Comparison of ENCODE assay signal across 12 mouse cellular contexts in genomic region chr3:38567946-38568595, GRCm38 (mm10).
DNase-seq lines count a peak whose midpoint lies in the region; ATAC-seq and TF ChIP-seq lines count a peak whose summit lies in the region.
"Had no signal": no experiment of that assay in that cellular context is flagged by ENCODE, and none has a peak within 500 bp of the region (broad histone marks: within the 10 kb centered on the region; RNA-seq: fewer than 3 reads in every experiment).

No protein-coding gene starts in this region.

- H3K36me3 ChIP-seq in forebrain, embryonic 13.5 days (ENCODE audit: poor library complexity, severe bottlenecking): no peaks in the 10 kb centered on the region
- H3K36me3 ChIP-seq in hindbrain, embryonic 14.5 days (replicated peaks; ENCODE audit: control insufficient read depth, insufficient read depth): no peaks in the 10 kb centered on the region
- no peaks in the 10 kb centered on the region for H3K36me3 ChIP-seq in midbrain, embryonic 15.5 days (replicated peaks)
- H3K36me3 ChIP-seq: embryonic facial prominence, embryonic 15.5 days; liver, embryonic 13.5 days had no signal

- TF ChIP-seq CTCF in brain, embryonic 14.5 days (IDR thresholded peaks at IDR 0.05; ENCODE audit: borderline replicate concordance, extremely low read depth, insufficient read depth, insufficient read length): no peak
- no peak for TF ChIP-seq CTCF in left cerebral cortex, adult 2 months (IDR thresholded peaks at IDR 0.05)

- H3K4me1 ChIP-seq in forebrain, embryonic 13.5 days: peaks cover 28% of the 10 kb centered on the region
- H3K4me1 ChIP-seq in hindbrain, embryonic 14.5 days (replicated peaks; ENCODE audit: control insufficient read depth, insufficient read depth, low read length): peaks cover 24% of the 10 kb centered on the region
- peaks cover 24% of the 10 kb centered on the region for H3K4me1 ChIP-seq in midbrain, embryonic 15.5 days
- H3K4me1 ChIP-seq: liver, embryonic 13.5 days; megakaryocyte, embryonic 14.5 days had no signal

- peak; percentile 81 for ATAC-seq in forebrain, embryonic 13.5 days
- peak; percentile 79; the same call in 1 of the 2 replicates for ATAC-seq in hindbrain, embryonic 14.5 days (ENCODE audit: low FRiP score)
- ATAC-seq in midbrain, embryonic 15.5 days (replicated peaks): peak; percentile 82
- ATAC-seq in erythroid progenitor cell, adult 5-6 weeks (replicated peaks; ENCODE audit: low FRiP score, poor library complexity, severe bottlenecking): no peak

- intact Hi-C loops in left cerebral cortex, adult 2 months (cut with DNase I): no loop called here

- DNase-seq in brain, embryonic 14.5 days (ENCODE audit: low read depth): peak; percentile 89
- DNase-seq in hindbrain, embryonic 14.5 days (ENCODE audit: low spot score): no peak
- DNase-seq in left cerebral cortex, adult 2 months (ENCODE audit: extremely low spot score in 1 of 2, low spot score in 2 of 2): no peak
- DNase-seq in kidney, adult 9 months: no peak
- DNase-seq: cerebellum, postnatal 25 days; heart, adult 2 months; liver, embryonic 13.5 days had no signal

- TF ChIP-seq POLR2A in brain, embryonic 14.5 days (IDR thresholded peaks at IDR 0.05; ENCODE audit: borderline replicate concordance, extremely low read depth, insufficient read depth, insufficient read length, poor library complexity, severe bottlenecking): no peak

- H3K9me3 ChIP-seq in forebrain, embryonic 13.5 days (replicated peaks): no peaks in the 10 kb centered on the region
- H3K9me3 ChIP-seq in hindbrain, embryonic 14.5 days (ENCODE audit: control insufficient read depth, low read length): no peaks in the 10 kb centered on the region
- no peaks in the 10 kb centered on the region for H3K9me3 ChIP-seq in midbrain, embryonic 15.5 days
- H3K9me3 ChIP-seq: embryonic facial prominence, embryonic 15.5 days; liver, embryonic 13.5 days; megakaryocyte, embryonic 14.5 days had no signal

- 22% methylated on average over 8 of the region's 8 CpGs for WGBS in forebrain, embryonic 13.5 days
- WGBS in hindbrain, embryonic 14.5 days: 23% methylated on average over 8 of the region's 8 CpGs
- WGBS in midbrain, embryonic 15.5 days: 19% methylated on average over 8 of the region's 8 CpGs

- 0 out of 2 replicates have a peak overlapping the region, but pooled peaks have one; percentile 10 for H3K4me2 ChIP-seq in forebrain, embryonic 13.5 days
- peak overlapping the region; percentile 4; the same call in 1 of the 2 replicates for H3K4me2 ChIP-seq in hindbrain, embryonic 14.5 days (replicated peaks)
- no peak overlapping the region for H3K4me2 ChIP-seq in midbrain, embryonic 15.5 days
- H3K4me2 ChIP-seq: embryonic facial prominence, embryonic 15.5 days; liver, embryonic 13.5 days had no signal

- H3K4me3 ChIP-seq in forebrain, embryonic 13.5 days: no peak overlapping the region
- H3K4me3 ChIP-seq in hindbrain, embryonic 14.5 days (replicated peaks; ENCODE audit: low read length): no peak overlapping the region
- no peak overlapping the region for H3K4me3 ChIP-seq in midbrain, embryonic 15.5 days
- no peak overlapping the region for H3K4me3 ChIP-seq in left cerebral cortex, adult 2 months
- H3K4me3 ChIP-seq: embryonic facial prominence, embryonic 15.5 days; heart, adult 2 months; liver, embryonic 13.5 days; megakaryocyte, embryonic 14.5 days had no signal

- H3K27me3 ChIP-seq in forebrain, embryonic 13.5 days: no peaks in the 10 kb centered on the region
- H3K27me3 ChIP-seq in hindbrain, embryonic 14.5 days (ENCODE audit: control insufficient read depth, insufficient read depth, low read length): no peaks in the 10 kb centered on the region
- no peaks in the 10 kb centered on the region for H3K27me3 ChIP-seq in midbrain, embryonic 15.5 days (replicated peaks)
- H3K27me3 ChIP-seq: embryonic facial prominence, embryonic 15.5 days; liver, embryonic 13.5 days; megakaryocyte, embryonic 14.5 days had no signal

- no peak overlapping the region for H3K9ac ChIP-seq in forebrain, embryonic 13.5 days
- H3K9ac ChIP-seq in hindbrain, embryonic 14.5 days: no peak overlapping the region
- no peak overlapping the region for H3K9ac ChIP-seq in midbrain, embryonic 15.5 days
- H3K9ac ChIP-seq: embryonic facial prominence, embryonic 15.5 days; liver, embryonic 13.5 days had no signal

- 0 out of 2 replicates have a peak overlapping the region, but pooled peaks have one; percentile 4 for H3K27ac ChIP-seq in forebrain, embryonic 13.5 days
- peak overlapping the region; percentile 76 for H3K27ac ChIP-seq in hindbrain, embryonic 14.5 days
- H3K27ac ChIP-seq in midbrain, embryonic 15.5 days: peak overlapping the region; percentile 57
- no peak overlapping the region for H3K27ac ChIP-seq in left cerebral cortex, adult 2 months
- H3K27ac ChIP-seq: embryonic facial prominence, embryonic 15.5 days; heart, adult 2 months; liver, embryonic 13.5 days had no signal
